Mouse (Mus musculus) liver, embryonic 11.5 days (tissue): ENCODE results near the gene Ms4a6b. TPM values are rescaled to one million over a fixed set of nuclear protein-coding genes. Genes with fewer than 3 reads are reported as not detected.
"Not testable (repeated sequence)": the region's sequence is repeated elsewhere in the genome, so short reads cannot be mapped to it uniquely, and the experiment has no call there.

Experiments
- ATAC-seq: fragments of 200-750 bp; cut with Nextera tagmentation; replicated peaks from 2 replicates; pipeline ENCODE4 v1.8.0; 2017; ENCODE audit warnings: moderate number of reproducible peaks, mild to moderate bottlenecking, moderate TSS enrichment, moderate library complexity; ENCODE audit not compliant: low FRiP score
- DNase-seq: peaks from one replicate; pipeline ENCODE4 v3.0.0-alpha.2; 2017; ENCODE audit warnings: low spot score
- H3K27ac ChIP-seq: fragments of 300-500 bp; sonication (generic); 2 replicates; pipeline ENCODE4 v1.5.1; 2014; ENCODE audit warnings: mild to moderate bottlenecking, low read depth, low read length, control low read depth
- H3K27me3 ChIP-seq: fragments of 300-500 bp; sonication (generic); replicated peaks from 2 replicates; pipeline ENCODE4 v1.6.1; 2014; ENCODE audit warnings: low read length, mixed read lengths; ENCODE audit not compliant: control insufficient read depth, insufficient read depth
- H3K36me3 ChIP-seq: fragments of 300-500 bp; sonication (generic); 2 replicates; pipeline ENCODE4 v1.6.1; 2014; ENCODE audit warnings: mild to moderate bottlenecking, low read length, moderate library complexity, mixed read lengths; ENCODE audit not compliant: control insufficient read depth, insufficient read depth
- H3K4me1 ChIP-seq: fragments of 300-500 bp; sonication (generic); replicated peaks from 2 replicates; pipeline ENCODE4 v1.6.1; 2014; ENCODE audit warnings: low read length, mixed read lengths; ENCODE audit not compliant: control insufficient read depth, insufficient read depth
- H3K4me2 ChIP-seq: fragments of 300-500 bp; sonication (generic); 2 replicates; pipeline ENCODE4 v1.6.1; 2014; ENCODE audit warnings: mild to moderate bottlenecking, control low read depth, moderate library complexity
- H3K4me3 ChIP-seq: fragments of 300-500 bp; sonication (generic); 2 replicates; pipeline ENCODE4 v1.5.1; 2014; ENCODE audit warnings: low read depth, low read length, control low read depth
- H3K9ac ChIP-seq: fragments of 300-500 bp; sonication (generic); 2 replicates; pipeline ENCODE4 v1.6.1; 2014; ENCODE audit warnings: low read depth, low read length, control low read depth
- H3K9me3 ChIP-seq: fragments of 300-500 bp; sonication (generic); 2 replicates; pipeline ENCODE4 v1.6.1; 2016; ENCODE audit warnings: low read length, inconsistent platforms, mixed read lengths; ENCODE audit not compliant: control insufficient read depth
- WGBS: fragments of 180-500 bp; shearing (Covaris S2); extraction: QIAGEN DNeasy Blood & Tissue Kit; methylation state at CpG from one replicate; pipeline ENCODE4 v1.1.7; 2014; 5-methylcytosine and 5-hydroxymethylcytosine counted together
- polyA plus RNA-seq: library from polyadenylated mRNA; unstranded; fragments of >200 nt; fragmentation: Nextera tagmentation; extraction: Ambion mirVana; gene quantifications from 2 replicates; pipeline ENCODE4 v1.2.1, GENCODE M21; 2014

The Ms4a6b gene
- polyA plus RNA-seq, 1 experiment from 2014 or later, result 2.4 TPM

GRCm38 (mm10) chr19:11486599-11486998 lies 29.7 kb upstream of the Ms4a6b start:
- no peak overlapping the region for H3K27ac ChIP-seq
- ATAC-seq, result no peak
- no peak overlapping the region for H3K4me3 ChIP-seq
- H3K4me2 ChIP-seq, result no peak overlapping the region
- no peaks in the 10 kb centered on the region for H3K27me3 ChIP-seq
- no peak for DNase-seq
- WGBS, result 81% methylated on average over 1 of the region's 1 CpGs
- no peaks in the 10 kb centered on the region for H3K9me3 ChIP-seq
- H3K36me3 ChIP-seq, result no peaks in the 10 kb centered on the region
- H3K9ac ChIP-seq, result no peak overlapping the region
- H3K4me1 ChIP-seq, result no peaks in the 10 kb centered on the region

- no peak for DNase-seq
- Histone ChIP-seq H3K4me3 (no peak overlapping the region), H3K4me1 (no peaks in the 10 kb centered on the region), H3K36me3 (no peaks in the 10 kb centered on the region), H3K9ac (no peak overlapping the region), H3K9me3 (no peaks in the 10 kb centered on the region), H3K4me2 (no peak overlapping the region), H3K27ac (no peak overlapping the region), H3K27me3 (no peaks in the 10 kb centered on the region)
- ATAC-seq, result no peak
- 61% methylated on average over 4 of the region's 4 CpGs for WGBS
These were observed 24.7 kb upstream of the Ms4a6b start for GRCm38 (mm10) chr19:11491406-11492189.

GRCm38 (mm10) chr19:11492671-11493070 lies 23.6 kb upstream of the Ms4a6b start:
- Histone ChIP-seq H3K9ac (no peak overlapping the region), H3K27ac (no peak overlapping the region), H3K36me3 (no peaks in the 10 kb centered on the region), H3K4me2 (no peak overlapping the region), H3K9me3 (no peaks in the 10 kb centered on the region), H3K4me3 (no peak overlapping the region), H3K4me1 (no peaks in the 10 kb centered on the region), H3K27me3 (no peaks in the 10 kb centered on the region)
- ATAC-seq, result no peak
- 83% methylated on average over 1 of the region's 1 CpGs for WGBS
- DNase-seq, result no peak

GRCm38 (mm10) chr19:11494519-11494918 lies 21.8 kb upstream of the Ms4a6b start:
- H3K9me3 ChIP-seq, result no peaks in the 10 kb centered on the region
- H3K4me1 ChIP-seq, result no peaks in the 10 kb centered on the region
- ATAC-seq (no peak), DNase-seq (no peak)
- H3K9ac ChIP-seq, result no peak overlapping the region
- no peaks in the 10 kb centered on the region for H3K27me3 ChIP-seq
- 77% methylated on average over 3 of the region's 3 CpGs for WGBS
- no peaks in the 10 kb centered on the region for H3K36me3 ChIP-seq
- H3K4me3 ChIP-seq, result no peak overlapping the region
- H3K4me2 ChIP-seq, result no peak overlapping the region
- no peak overlapping the region for H3K27ac ChIP-seq

GRCm38 (mm10) chr19:11496361-11496760 lies 20.0 kb upstream of the Ms4a6b start:
- ATAC-seq (no peak), DNase-seq (no peak)
- WGBS, result 71% methylated on average over 6 of the region's 6 CpGs
- Histone ChIP-seq H3K4me2 (no peak overlapping the region), H3K9me3 (no peaks in the 10 kb centered on the region), H3K27ac (no peak overlapping the region), H3K27me3 (no peaks in the 10 kb centered on the region), H3K4me1 (no peaks in the 10 kb centered on the region), H3K9ac (no peak overlapping the region), H3K36me3 (no peaks in the 10 kb centered on the region), H3K4me3 (no peak overlapping the region)

GRCm38 (mm10) chr19:11497300-11497699 lies 19.0 kb upstream of the Ms4a6b start:
- not testable (repeated sequence) for H3K4me3 ChIP-seq, H3K4me2 ChIP-seq, DNase-seq, H3K4me1 ChIP-seq, H3K9ac ChIP-seq, H3K9me3 ChIP-seq, H3K27ac ChIP-seq, H3K27me3 ChIP-seq, ATAC-seq, H3K36me3 ChIP-seq
- 71% methylated on average over 1 of the region's 1 CpGs for WGBS

- no peak for ATAC-seq
These were observed 15.5 kb upstream of the Ms4a6b start for GRCm38 (mm10) chr19:11500796-11501195.

GRCm38 (mm10) chr19:11501326-11501725 lies 15.0 kb upstream of the Ms4a6b start:
- Histone ChIP-seq H3K4me1 (no peaks in the 10 kb centered on the region), H3K27me3 (no peaks in the 10 kb centered on the region), H3K4me2 (no peak overlapping the region), H3K36me3 (no peaks in the 10 kb centered on the region), H3K9ac (no peak overlapping the region), H3K9me3 (no peaks in the 10 kb centered on the region), H3K27ac (no peak overlapping the region), H3K4me3 (no peak overlapping the region)
- DNase-seq (no peak), ATAC-seq (no peak)
- WGBS, result 81% methylated on average over 4 of the region's 4 CpGs

More at GRCm38 (mm10) chr19:11500796-11501195, 15.5 kb upstream of the Ms4a6b start:
- no peak overlapping the region for H3K4me3 ChIP-seq
- no peak overlapping the region for H3K9ac ChIP-seq
- H3K4me2 ChIP-seq, result no peak overlapping the region
- no peaks in the 10 kb centered on the region for H3K36me3 ChIP-seq
- DNase-seq, result no peak
- no peak overlapping the region for H3K27ac ChIP-seq
- no peaks in the 10 kb centered on the region for H3K4me1 ChIP-seq
- 67% methylated on average over 1 of the region's 1 CpGs for WGBS
- no peaks in the 10 kb centered on the region for H3K27me3 ChIP-seq
- no peaks in the 10 kb centered on the region for H3K9me3 ChIP-seq

GRCm38 (mm10) chr19:11504857-11505256 lies 11.5 kb upstream of the Ms4a6b start:
- no peak overlapping the region for H3K9ac ChIP-seq
- 76% methylated on average over 1 of the region's 1 CpGs for WGBS
- no peak overlapping the region for H3K4me3 ChIP-seq
- H3K4me1 ChIP-seq, result no peaks in the 10 kb centered on the region
- no peaks in the 10 kb centered on the region for H3K27me3 ChIP-seq
- no peaks in the 10 kb centered on the region for H3K9me3 ChIP-seq
- ATAC-seq (no peak), DNase-seq (no peak)
- H3K4me2 ChIP-seq, result no peak overlapping the region
- H3K27ac ChIP-seq, result no peak overlapping the region
- H3K36me3 ChIP-seq, result no peaks in the 10 kb centered on the region
